Mouse (Mus musculus) fat pad, adult 2 months (tissue): ENCODE data around the gene Grb7.

ENCODE experiments used
- DNase-seq: peaks from one replicate; pipeline ENCODE4 v3.0.0-alpha.2; 2011; ENCODE audit warnings: low read depth, low spot score; ENCODE audit errors: extremely low read depth

The Grb7 gene

GRCm38 (mm10) chr11:98445238-98445637 lies 956 bp upstream of the Grb7 start:
- DNase-seq: peak; percentile 65

- DNase-seq: no peak
Measured at GRCm38 (mm10) chr11:98445679-98446078, 515 bp upstream of the Grb7 start.

DNA sequence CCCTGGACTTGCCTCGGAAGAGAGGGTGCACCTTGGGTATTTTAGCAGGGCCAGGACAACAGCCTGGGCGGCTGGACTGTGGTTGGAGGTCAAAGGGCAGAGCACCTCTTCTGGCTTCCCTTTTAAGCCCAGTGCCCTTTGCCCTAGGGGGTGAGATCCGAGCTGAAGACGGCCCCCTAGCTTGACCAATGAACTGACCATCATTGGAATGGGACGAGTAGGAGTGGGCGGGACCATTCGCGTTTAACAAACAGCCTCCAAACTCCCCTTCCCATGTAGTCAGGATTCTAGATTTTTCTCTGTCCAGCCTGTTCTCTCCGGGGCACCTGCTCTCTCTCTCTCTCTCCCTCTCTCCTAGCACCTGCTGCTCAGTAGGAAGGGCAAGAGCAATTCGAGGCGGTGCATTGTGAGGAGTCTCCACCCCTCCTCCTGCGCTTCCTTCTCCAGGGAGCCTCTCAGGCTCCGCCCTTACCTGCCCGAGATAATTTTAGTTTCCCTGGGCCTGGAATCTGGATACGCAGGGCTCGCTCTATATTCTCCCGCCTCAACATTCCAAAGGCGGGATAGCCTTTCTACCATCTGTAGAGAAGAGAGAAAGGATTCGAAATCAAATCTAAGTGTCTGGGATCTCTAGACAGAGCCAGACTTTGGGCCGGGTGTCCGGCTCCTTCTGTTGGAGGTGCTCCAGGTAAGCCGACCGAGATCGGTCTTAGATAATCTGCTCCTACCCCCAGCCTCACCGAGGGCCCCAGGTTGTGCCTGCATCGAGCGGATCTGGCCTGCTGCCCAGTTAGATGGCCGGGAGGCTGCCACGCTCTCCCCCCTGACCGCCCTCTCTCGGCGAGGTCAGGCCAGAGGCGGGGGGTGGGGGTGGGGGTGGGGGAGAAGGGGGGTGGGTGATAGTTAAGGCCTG lies 624 bp downstream of the Grb7 start:
- peak; percentile 55 for DNase-seq

DNA sequence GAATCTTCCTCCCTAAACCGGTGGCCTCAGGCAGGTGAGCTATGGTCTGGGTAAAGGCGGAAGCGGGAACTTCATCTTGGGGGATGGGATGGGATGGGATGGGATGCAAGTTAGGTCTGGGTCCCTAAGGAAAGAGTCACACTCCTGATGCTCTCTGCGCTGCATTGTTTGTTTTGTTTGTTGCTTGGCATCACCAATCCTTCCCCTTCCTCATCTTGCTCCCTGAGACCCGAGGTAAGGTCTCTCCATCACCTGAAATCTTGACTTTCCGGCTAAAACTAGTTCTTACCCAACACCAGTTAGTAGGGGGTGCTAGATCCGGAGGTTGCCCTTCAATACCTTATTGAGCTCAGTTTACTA lies 1.3 kb downstream of the Grb7 start:
- no peak for DNase-seq

DNA sequence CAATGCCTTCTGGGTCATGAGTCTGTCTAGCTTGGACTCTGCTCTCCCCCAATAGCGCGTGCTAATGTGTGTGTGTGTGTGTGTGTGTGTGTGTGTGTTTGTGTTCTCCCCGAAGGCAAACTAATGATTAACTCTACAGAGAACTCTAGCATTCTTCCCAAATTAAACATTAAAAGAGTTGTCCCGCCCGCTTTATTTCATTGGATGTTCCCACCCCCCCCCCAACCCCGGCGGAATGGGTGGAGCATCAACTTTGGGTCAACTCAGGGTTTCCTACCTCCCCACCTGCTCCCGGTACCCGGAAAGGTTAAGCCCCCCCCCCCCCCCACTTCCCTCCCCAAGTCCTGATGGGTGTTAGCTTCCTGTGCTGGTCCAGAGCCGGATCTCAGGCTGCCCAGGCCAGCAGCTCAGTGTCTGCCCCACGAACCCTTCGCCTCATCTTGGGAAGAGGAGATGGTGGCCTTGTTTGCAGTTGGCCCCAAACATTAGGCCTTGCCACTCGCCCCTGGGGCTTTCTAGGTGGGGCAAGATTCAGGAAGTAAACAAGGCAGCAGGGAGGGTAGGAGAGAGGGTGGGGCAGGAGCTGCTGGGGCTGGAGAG lies 2.1 kb downstream of the Grb7 start:
- DNase-seq: no peak

DNA sequence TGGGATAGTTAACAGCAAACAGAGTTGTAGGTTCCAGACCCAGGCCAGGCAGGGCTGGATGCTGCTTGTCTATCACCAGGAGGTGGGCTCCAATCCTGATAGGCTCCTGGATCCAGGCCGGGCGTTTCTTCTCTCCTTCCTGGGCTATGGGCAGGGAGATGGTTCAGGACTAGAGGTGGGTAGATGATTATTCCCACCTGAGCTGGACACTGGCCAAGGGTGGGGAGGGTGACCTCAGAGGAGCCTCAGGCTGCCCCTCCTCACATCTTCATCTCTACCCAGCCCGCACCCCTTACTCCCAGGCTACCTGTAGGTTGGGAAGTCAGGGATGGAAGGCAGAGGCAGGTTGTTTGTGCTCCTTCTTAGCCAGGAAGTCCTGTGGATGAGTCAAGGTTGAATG lies 3.2 kb downstream of the Grb7 start:
- DNase-seq: no peak

DNA sequence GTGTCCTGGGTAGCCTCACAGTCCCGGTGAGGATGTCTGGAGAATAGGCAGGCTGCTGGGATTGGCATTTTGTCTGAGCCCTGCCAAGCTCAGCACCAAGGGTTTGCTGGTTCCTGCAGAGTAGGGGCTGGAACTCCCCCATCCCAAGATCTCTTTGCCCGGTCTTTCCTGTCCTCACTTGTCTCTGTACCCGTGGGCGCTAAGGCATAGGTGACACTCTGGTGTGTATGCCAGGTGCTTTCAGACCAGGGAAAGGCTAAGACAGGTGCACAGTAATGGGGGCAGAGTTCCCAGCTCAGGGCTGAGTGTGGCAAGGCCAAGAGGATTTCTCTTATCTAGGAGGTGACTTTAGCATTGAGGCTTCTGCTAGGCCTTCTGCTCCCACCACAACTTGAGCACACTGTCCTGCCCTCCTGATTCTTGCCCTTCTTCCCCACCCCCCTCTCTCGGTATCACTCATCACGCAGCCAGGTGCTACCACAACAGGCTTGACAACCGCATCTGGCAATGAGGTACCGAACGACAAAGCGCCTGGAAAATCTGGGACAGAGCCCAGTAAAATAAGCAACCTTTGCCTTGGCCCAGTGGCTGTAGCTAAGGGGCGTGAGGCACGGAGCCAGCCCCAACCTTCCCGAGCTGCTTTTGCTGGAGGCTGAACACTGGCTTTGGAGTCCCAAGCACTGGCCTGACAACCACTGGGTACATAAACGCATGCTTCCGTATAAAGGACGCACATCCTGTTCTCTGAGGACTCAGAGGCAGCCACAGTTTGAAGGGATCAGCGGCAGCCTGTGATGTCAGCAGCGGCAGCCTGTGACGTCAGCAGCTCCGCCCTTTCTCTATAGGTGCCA lies 4.0 kb downstream of the Grb7 start:
- peak; percentile 83 for DNase-seq

DNA sequence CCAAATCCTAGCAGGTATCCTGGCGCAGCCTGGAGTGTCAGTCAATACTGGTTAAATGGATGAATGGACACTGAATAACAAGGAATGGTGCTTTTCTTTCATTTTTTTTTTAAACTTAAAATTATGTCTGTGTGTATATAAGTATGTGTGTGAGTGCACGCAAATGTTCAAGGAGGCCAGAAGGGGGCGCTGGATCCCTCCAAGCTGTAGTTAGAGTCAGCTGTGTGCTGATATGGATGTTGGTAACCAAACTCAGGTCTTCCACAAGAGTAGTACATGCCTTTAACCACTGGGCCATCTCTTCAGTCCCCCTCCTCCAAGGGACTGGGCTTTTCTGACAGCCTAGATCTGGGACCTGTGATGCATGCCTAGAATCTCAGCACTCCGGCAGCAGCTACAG lies 9.3 kb downstream of the Grb7 start:
- no peak for DNase-seq

DNA sequence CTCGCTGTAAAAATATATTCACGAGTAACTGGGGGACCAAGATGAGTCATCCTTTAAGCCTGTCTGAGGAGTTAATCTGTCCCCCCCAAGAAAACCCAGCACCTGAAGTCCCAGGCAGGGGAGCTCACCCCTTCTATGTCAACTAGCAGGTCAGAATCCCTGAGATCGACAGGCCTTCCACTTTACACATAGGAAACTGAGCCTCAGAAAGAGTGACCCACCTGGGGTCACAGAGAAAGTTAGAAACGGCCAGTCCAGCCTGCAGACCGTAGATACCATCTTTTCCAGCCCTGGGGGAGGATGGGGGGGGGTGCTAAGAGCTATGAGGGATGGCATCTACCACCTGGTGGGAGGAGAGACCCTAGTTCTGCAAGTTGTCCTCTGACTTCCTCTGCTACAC lies 10.4 kb downstream of the Grb7 start:
- no peak for DNase-seq

GRCm38 (mm10) chr11:98456945-98457344 lies 10.8 kb downstream of the Grb7 start:
- DNase-seq: no peak

- DNase-seq: no peak
Measured at GRCm38 (mm10) chr11:98457367-98458120, 11.3 kb downstream of the Grb7 start.

DNA sequence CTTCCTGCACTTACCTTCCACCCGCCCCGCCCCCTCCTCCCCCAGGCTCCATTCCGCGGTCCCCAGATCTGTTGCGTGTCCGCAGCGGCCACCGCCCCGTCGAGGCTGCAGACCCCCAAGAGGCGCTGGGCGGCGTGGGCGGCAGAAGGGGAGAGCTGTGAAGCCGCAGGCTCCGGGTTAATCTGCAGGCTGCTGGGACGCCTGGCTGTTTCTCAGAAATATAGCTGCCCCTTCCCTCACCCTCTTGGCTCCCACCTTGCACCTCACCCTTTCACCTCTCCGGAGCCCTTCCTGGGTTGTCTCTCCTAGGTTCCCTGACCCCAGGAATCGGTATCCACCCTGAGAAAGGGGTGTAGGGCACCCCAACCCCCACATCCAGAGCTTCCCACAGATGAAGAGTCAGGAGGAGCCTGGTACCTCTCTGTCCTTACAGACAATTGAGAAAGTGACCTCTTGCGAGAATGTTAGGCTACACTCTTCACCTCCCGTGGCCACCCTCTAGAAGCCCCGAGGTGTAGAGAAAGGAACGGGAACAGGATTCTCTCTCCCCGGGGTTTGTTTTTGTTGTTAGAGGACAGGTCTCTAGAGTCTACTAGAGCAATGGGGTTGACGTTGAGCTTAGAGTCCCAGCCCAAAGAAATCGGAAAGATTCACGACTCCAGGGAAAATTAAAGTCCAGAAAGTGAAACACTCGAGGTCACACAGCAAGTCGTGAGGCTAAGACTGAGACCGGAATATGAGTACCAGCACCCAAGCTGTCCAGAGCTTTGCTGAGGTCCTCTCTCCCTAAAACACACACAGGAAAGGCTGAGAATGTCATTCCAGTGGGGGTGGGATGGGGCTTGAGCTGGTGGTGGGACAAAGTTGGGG lies 12.2 kb downstream of the Grb7 start:
- no peak for DNase-seq

DNA sequence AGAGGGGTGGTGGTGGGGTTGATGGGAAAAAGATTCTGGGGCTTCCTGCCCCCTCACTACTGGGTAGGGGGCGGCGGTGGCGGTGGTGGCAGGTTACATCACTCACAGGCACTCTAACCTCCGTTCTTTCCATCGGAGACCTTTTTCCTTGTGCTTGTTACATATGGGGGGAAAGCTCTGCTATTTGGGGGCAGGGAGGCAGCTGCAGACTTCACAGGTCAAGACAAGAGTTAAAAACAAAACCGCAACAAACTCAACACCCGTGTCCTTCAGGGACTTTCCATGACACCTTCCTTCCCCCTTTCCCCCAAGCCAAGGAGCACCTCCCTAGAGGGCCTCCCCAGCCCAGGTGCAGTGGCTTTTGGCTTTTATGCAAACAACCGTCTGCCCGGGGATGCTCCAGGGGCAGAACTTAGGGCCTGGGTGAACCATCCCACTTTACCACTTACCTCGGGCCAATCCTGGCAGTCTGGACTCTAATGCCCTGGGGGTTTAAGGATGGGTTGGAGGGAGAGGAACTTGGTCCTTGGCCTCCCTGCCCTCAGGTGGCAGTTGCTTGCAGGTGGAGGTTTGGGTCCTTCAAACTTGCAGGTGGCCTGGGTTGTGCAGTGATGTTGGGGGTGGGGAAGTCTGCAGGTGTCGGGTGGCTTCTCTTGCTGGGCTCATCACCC lies 13.0 kb downstream of the Grb7 start:
- no peak for DNase-seq

DNA sequence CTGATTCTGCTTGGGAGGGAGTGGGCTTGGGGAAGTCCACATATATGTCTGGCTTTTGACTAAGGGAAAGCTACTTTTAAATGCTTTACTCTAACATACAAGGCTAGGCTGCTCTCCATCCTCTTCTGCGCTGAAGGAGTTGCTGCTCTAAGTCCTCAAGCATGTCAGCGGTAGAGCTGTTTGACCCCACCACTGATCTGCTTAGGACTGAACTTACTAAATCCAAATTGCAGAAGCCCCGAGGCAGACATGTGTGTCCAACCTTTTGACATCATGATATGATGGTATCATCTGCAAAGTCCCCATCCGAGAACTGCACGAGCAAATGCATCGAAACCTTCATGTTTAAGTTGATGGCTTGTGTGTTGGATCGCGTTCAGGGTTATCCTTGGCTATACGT lies 13.7 kb downstream of the Grb7 start:
- no peak for DNase-seq

- no peak for DNase-seq
Measured at GRCm38 (mm10) chr11:98461109-98461720, 15.0 kb downstream of the Grb7 start.

- no peak for DNase-seq
Measured at GRCm38 (mm10) chr11:98462255-98462654, 16.1 kb downstream of the Grb7 start.

- DNase-seq: no peak
Measured at GRCm38 (mm10) chr11:98463911-98464310, 17.7 kb downstream of the Grb7 start.

DNA sequence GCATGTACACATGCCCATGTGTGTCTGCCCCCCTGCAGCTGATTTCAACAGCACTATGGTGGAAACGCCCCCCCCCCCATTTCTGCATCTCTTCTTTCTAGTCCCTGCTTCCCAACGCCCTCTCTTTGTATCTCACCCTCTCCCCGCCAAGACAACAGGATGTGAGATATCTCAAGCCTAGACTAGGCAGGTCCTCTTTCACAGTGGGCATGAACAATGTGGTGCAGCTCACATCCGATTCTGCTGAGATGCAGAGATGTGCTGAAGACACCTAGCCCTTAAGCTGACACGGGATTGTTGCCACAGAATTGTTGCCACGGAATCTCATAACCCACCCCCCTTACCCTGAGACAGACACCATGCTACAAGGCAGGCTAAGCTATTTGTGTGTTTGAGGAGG lies 18.3 kb downstream of the Grb7 start:
- DNase-seq: no peak
